Mouse (Mus musculus) adrenal gland, postnatal 0 days (tissue): ENCODE results near the gene Tmem239. TPM values are rescaled to one million over a fixed set of nuclear protein-coding genes. Genes with fewer than 3 reads are reported as not detected.

ENCODE experiments used
- polyA plus RNA-seq: library from polyadenylated mRNA; unstranded; fragments of >200 nt; fragmentation: Nextera tagmentation; extraction: Ambion mirVana; gene quantifications from 2 replicates; pipeline ENCODE4 v1.2.1, GENCODE M21; 2015

The Tmem239 gene
- polyA plus RNA-seq = 0.10 TPM in 1 of 2 replicates, not detected in the other

DNA sequence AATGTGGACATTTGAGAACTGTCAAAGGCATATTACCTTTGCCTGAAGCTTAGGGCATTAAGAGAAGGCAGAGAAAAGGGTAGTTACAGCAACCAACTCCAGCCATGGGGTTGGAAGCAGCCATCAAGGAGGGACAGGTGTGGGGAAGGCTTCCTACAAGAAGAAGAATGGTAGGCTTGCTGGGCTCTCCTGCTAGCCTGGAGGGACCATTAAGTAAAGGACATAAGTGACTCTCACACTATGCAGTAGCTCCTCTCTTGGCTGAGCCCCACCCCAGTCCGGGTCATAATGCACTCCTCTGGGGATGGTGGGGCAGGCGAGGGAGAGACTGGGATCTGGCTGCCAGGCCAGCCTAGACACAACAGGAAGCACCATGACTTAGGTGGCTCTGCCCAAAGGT, at the start of gene Tmem239:
Gene Tmem239 (plus strand): TSS at position 301 of the 400 bp plus-strand sequence.

GRCm38 (mm10) chr2:130397186-130397985, 8.9 kb upstream of the Tmem239 start, which contains the start of gene Cpxm1:
Gene Cpxm1 (minus strand): TSS chr2:130397574.

DNA sequence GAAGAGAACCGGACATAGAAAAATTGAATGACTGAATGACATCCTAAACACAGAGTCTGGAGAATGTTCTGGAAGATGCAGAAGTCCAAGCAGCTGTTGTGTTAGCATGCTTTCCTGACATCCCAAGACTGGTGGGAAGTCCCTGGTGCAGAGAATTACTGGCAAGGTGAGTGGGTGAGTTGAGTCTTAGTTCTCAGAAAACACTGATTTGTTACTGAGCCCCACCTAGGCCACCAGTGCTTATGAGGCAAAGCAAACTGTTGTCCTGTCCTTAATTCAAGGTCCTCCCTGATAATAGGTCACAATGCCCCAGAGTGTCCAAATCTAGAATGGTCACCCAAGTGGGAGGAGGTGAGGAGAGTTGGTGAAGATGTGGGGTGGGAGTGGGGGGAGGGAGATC, 1.3 kb upstream of the Tmem239 start, which contains the start of the genes Gm28372 and 1700020A23Rik:
Gene Gm28372 (plus strand): TSS at position 301 of the 400 bp plus-strand sequence.
Gene 1700020A23Rik (plus strand): TSS at position 321 of the 400 bp plus-strand sequence.

GRCm38 (mm10) chr2:130424126-130424853, 18.0 kb downstream of the Tmem239 start, which contains the start of the genes Vps16 and Pced1a:
Gene Vps16 (plus strand): TSS chr2:130424339.
Gene Pced1a (minus strand): TSS chr2:130424701.

DNA sequence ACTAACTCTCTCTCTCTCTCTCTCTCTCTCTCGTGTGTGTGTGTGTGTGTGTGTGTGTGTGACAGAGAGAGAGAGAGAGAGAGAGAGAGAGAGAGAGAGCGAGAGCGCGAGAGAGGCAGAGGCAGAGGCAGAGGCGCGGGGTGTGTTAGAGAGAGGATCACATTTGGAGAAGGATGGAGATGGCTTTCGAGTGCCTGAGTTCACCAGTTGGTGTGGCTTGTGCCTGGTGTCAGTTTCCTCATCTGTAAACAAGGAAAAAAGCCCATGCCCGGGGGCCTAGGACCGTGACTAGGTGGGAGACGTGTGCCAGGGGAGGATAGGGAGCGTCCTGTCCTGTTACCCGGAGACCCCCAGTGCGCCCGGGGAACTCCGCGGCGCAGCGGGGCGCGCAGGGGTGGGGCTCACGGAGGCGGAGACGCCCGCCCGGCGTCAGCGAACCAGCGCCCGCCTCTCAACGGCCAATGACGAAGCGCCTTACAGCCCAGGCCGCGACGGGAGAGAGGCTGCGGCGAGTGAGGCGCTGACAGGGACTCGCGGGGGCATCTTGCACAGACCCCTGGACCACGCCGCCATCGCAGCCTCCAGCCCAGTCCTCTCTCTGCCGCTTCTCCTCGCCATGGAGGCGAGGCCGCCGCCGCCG, 43.6 kb downstream of the Tmem239 start, which contains the start of gene Ptpra:
Gene Ptpra (plus strand): TSS at position 485 of the 640 bp plus-strand sequence.

Other genes starting within 250 kb of the Tmem239 start
- gene Snrpb, start 227.1 kb upstream of the Tmem239 start, polyA plus RNA-seq = 329 and 360 TPM in 2 replicates
- gene Tmc2, start 211.3 kb upstream of the Tmem239 start, polyA plus RNA-seq = not detected in 2 replicates
- gene Nop56, start 132.0 kb upstream of the Tmem239 start, polyA plus RNA-seq = 83.8 and 131 TPM in 2 replicates
- gene Idh3b, start 121.9 kb upstream of the Tmem239 start, polyA plus RNA-seq = 134 and 179 TPM in 2 replicates
- gene Ebf4, start 111.3 kb upstream of the Tmem239 start, polyA plus RNA-seq = 3.4 and 4.7 TPM in 2 replicates
- gene Cpxm1, start 8.9 kb upstream of the Tmem239 start, polyA plus RNA-seq = 26.7 and 37.1 TPM in 2 replicates
- not detected in 2 replicates for gene Gm28372, start 1.2 kb upstream of the Tmem239 start, polyA plus RNA-seq
- gene 1700020A23Rik, start 1.2 kb upstream of the Tmem239 start, polyA plus RNA-seq = 0.39 TPM in 1 of 2 replicates, not detected in the other
- gene Vps16, start 17.9 kb downstream of the Tmem239 start, polyA plus RNA-seq = 39.7 and 58.6 TPM in 2 replicates
- 8.3 and 11.9 TPM in 2 replicates for gene Pced1a, start 18.2 kb downstream of the Tmem239 start, polyA plus RNA-seq
- 81.1 and 88.3 TPM in 2 replicates for gene Ptpra, start 43.8 kb downstream of the Tmem239 start, polyA plus RNA-seq
- 69.6 and 92.3 TPM in 2 replicates for gene Mrps26, start 157.3 kb downstream of the Tmem239 start, polyA plus RNA-seq
- 0.25 and 0.28 TPM in 2 replicates for gene Oxt, start 169.7 kb downstream of the Tmem239 start, polyA plus RNA-seq
- not detected in 2 replicates for gene Avp, start 176.1 kb downstream of the Tmem239 start, polyA plus RNA-seq
- 5.9 and 7.2 TPM in 2 replicates for gene Fastkd5, start 223.5 kb downstream of the Tmem239 start, polyA plus RNA-seq
- gene Ubox5, start 223.6 kb downstream of the Tmem239 start, polyA plus RNA-seq = 5.8 and 7.4 TPM in 2 replicates
- 1.9 and 3.1 TPM in 2 replicates for gene Lzts3, start 236.3 kb downstream of the Tmem239 start, polyA plus RNA-seq